15 mouse cellular contexts compared by ENCODE assay signal in the genomic region with DNA sequence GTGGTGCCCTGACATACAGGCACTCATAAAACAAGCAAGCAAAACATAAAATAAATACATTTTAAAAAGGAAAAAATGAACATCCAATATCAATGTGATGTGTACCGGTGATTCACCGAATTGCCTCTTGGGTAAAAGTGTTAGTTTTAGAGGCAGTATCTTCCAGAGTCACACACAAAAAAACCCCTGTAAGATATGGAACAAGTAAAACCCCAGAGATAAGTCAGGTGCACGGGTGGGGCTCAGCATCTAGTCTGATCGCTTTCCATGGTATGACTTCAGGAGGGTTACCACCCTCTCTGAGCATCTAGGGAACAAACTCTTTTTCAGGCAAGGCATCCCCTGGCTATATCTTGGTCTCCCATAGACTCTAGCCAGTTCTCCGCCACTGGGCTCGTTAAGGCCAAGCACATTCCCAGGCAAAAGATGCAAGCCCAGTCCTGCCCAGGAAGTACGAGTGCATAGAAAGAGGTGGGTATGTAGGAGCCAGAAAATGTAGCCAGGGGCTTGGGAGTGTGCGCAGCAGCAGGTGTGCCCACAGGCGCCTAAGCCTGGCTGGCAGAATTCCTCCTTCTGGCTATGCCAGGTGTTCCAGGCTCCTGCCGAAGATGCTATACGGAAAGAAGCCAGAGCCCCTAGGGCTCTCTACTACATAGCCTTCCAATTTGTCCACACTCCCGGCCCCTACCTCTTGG. TPM values are rescaled to one million over a fixed set of nuclear protein-coding genes. Genes with fewer than 3 reads are reported as not detected.
DNase-seq lines count a peak whose midpoint lies in the region; ATAC-seq and TF ChIP-seq lines count a peak whose summit lies in the region.
"Had no signal": no experiment of that assay in that cellular context is flagged by ENCODE, and none has a peak within 500 bp of the region (broad histone marks: within the 10 kb centered on the region; RNA-seq: fewer than 3 reads in every experiment).

No protein-coding gene starts in this region.

- TF ChIP-seq CTCF in heart, postnatal 0 days (IDR thresholded peaks at IDR 0.05; ENCODE audit: low read depth), result no peak
- TF ChIP-seq CTCF in cerebellum, adult 2 months (IDR thresholded peaks at IDR 0.05; ENCODE audit: borderline replicate concordance, insufficient read depth, low read depth, low read length), result no peak
- TF ChIP-seq CTCF in forebrain, postnatal 0 days (IDR thresholded peaks at IDR 0.05; ENCODE audit: low read depth), result no peak

- H3K9me3 ChIP-seq in heart, postnatal 0 days (replicated peaks; ENCODE audit: control insufficient read depth, low read length), result no peaks in the 10 kb centered on the region
- H3K9me3 ChIP-seq in heart, embryonic 11.5 days (replicated peaks; ENCODE audit: control insufficient read depth, low read length), result no peaks in the 10 kb centered on the region
- no peaks in the 10 kb centered on the region for H3K9me3 ChIP-seq in forebrain, postnatal 0 days (ENCODE audit: low read length)
- H3K9me3 ChIP-seq in midbrain, embryonic 14.5 days (ENCODE audit: control insufficient read depth, low read length), result no peaks in the 10 kb centered on the region
- H3K9me3 ChIP-seq: liver, embryonic 12.5 days; stomach, embryonic 15.5 days had no signal

- no peak for TF ChIP-seq POLR2A in cerebellum, adult 2 months (IDR thresholded peaks at IDR 0.05; ENCODE audit: borderline replicate concordance, insufficient read depth, low read length)

- H3K36me3 ChIP-seq in heart, postnatal 0 days (replicated peaks; ENCODE audit: control insufficient read depth, insufficient read depth, low read length), result peaks cover 43% of the 10 kb centered on the region
- peaks cover 20% of the 10 kb centered on the region for H3K36me3 ChIP-seq in heart, embryonic 11.5 days (ENCODE audit: control insufficient read depth, insufficient read depth, low read length)
- H3K36me3 ChIP-seq in forebrain, postnatal 0 days (ENCODE audit: insufficient read depth), result peaks cover 40% of the 10 kb centered on the region
- peaks cover 43% of the 10 kb centered on the region for H3K36me3 ChIP-seq in midbrain, embryonic 14.5 days (ENCODE audit: control insufficient read depth, insufficient read depth, low read length)

- H3K27ac ChIP-seq in heart, postnatal 0 days (ENCODE audit: low read depth), result peak overlapping the region; percentile 88; the same call in 1 of the 2 replicates
- no peak overlapping the region for H3K27ac ChIP-seq in heart, embryonic 11.5 days (ENCODE audit: low read depth, low read length)
- H3K27ac ChIP-seq in cerebellum, adult 2 months (ENCODE audit: insufficient read depth, low read length), result peak overlapping the region; percentile 91; the same call in 1 of the 2 replicates
- no peak overlapping the region for H3K27ac ChIP-seq in forebrain, postnatal 0 days (ENCODE audit: low read depth, low read length)
- no peak overlapping the region for H3K27ac ChIP-seq in midbrain, embryonic 14.5 days (replicated peaks; ENCODE audit: low read depth, low read length)
- H3K27ac ChIP-seq: liver, embryonic 12.5 days; stomach, embryonic 15.5 days had no signal

- 83% methylated on average over 12 of the region's 12 CpGs for WGBS in heart, postnatal 0 days
- 83% methylated on average over 12 of the region's 12 CpGs for WGBS in heart, embryonic 11.5 days (ENCODE audit: insufficient replicate concordance)
- WGBS in cerebellum, adult 2 months, result 28% methylated on average over 12 of the region's 12 CpGs
- WGBS in forebrain, postnatal 0 days, result 72% methylated on average over 12 of the region's 12 CpGs
- 89% methylated on average over 12 of the region's 12 CpGs for WGBS in midbrain, embryonic 14.5 days

- TF ChIP-seq EP300 in heart, postnatal 0 days (IDR thresholded peaks at IDR 0.05; ENCODE audit: low read depth), result no peak

- no peak for DNase-seq in heart, postnatal 0 days (ENCODE audit: low spot score)
- DNase-seq in cerebellum, adult 2 months, result peak; percentile 66 to 71
- DNase-seq in forebrain, postnatal 0 days, result peak; percentile 39
- no peak for DNase-seq in midbrain, embryonic 14.5 days
- DNase-seq in heart, adult 11 months, result no peak
- no peak for DNase-seq in spleen, adult 18-20 months
- DNase-seq: adrenal gland, postnatal 25 days; gastrocnemius, postnatal 10 days; heart, postnatal 4 days; retina, postnatal 1 day had no signal

- no peak overlapping the region for H3K9ac ChIP-seq in heart, postnatal 0 days (replicated peaks; ENCODE audit: low read depth, low read length)
- H3K9ac ChIP-seq in heart, embryonic 11.5 days (ENCODE audit: low read depth, low read length), result no peak overlapping the region
- 0 out of 2 replicates have a peak overlapping the region, but pooled peaks have one; percentile 14 for H3K9ac ChIP-seq in forebrain, postnatal 0 days
- no peak overlapping the region for H3K9ac ChIP-seq in midbrain, embryonic 14.5 days (replicated peaks; ENCODE audit: low read length)
- H3K9ac ChIP-seq: liver, embryonic 12.5 days; stomach, embryonic 15.5 days had no signal

- H3K4me3 ChIP-seq in heart, postnatal 0 days (ENCODE audit: low read depth, low read length), result no peak overlapping the region
- no peak overlapping the region for H3K4me3 ChIP-seq in heart, embryonic 11.5 days (ENCODE audit: low read depth, low read length)
- peak overlapping the region; percentile 90 for H3K4me3 ChIP-seq in cerebellum, adult 2 months (replicated peaks; ENCODE audit: insufficient read depth, low read depth, low read length)
- H3K4me3 ChIP-seq in forebrain, postnatal 0 days (ENCODE audit: low read depth, low read length), result 0 out of 2 replicates have a peak overlapping the region, but pooled peaks have one; percentile 79
- no peak overlapping the region for H3K4me3 ChIP-seq in midbrain, embryonic 14.5 days (replicated peaks; ENCODE audit: low read depth, low read length)
- H3K4me3 ChIP-seq: liver, embryonic 12.5 days; stomach, embryonic 15.5 days had no signal

- peaks cover 59% of the 10 kb centered on the region for H3K4me1 ChIP-seq in heart, postnatal 0 days (ENCODE audit: control insufficient read depth, insufficient read depth)
- peaks cover 40% of the 10 kb centered on the region for H3K4me1 ChIP-seq in heart, embryonic 11.5 days (ENCODE audit: control insufficient read depth, insufficient read depth, low read length)
- peaks cover 54% of the 10 kb centered on the region for H3K4me1 ChIP-seq in cerebellum, adult 2 months (ENCODE audit: control insufficient read depth, insufficient read depth, low read length)
- peaks cover 17% of the 10 kb centered on the region for H3K4me1 ChIP-seq in forebrain, postnatal 0 days (ENCODE audit: insufficient read depth)
- H3K4me1 ChIP-seq in midbrain, embryonic 14.5 days (ENCODE audit: control insufficient read depth, insufficient read depth, low read length), result peaks cover 32% of the 10 kb centered on the region

- no peaks in the 10 kb centered on the region for H3K27me3 ChIP-seq in heart, postnatal 0 days (ENCODE audit: control insufficient read depth, insufficient read depth, low read length)
- H3K27me3 ChIP-seq in heart, embryonic 11.5 days (ENCODE audit: control insufficient read depth, insufficient read depth, low read length), result no peaks in the 10 kb centered on the region
- no peaks in the 10 kb centered on the region for H3K27me3 ChIP-seq in cerebellum, adult 2 months (ENCODE audit: control insufficient read depth, insufficient read depth, low read length)
- no peaks in the 10 kb centered on the region for H3K27me3 ChIP-seq in forebrain, postnatal 0 days (ENCODE audit: insufficient read depth, low read length)
- H3K27me3 ChIP-seq in midbrain, embryonic 14.5 days (ENCODE audit: control insufficient read depth, insufficient read depth, low read length), result no peaks in the 10 kb centered on the region
- H3K27me3 ChIP-seq: stomach, embryonic 15.5 days had no signal

- ATAC-seq in heart, postnatal 0 days (ENCODE audit: insufficient read depth, low read depth), result no peak
- no peak for ATAC-seq in heart, embryonic 11.5 days (replicated peaks; ENCODE audit: insufficient number of reproducible peaks, low FRiP score, low TSS enrichment)
- no peak for ATAC-seq in forebrain, postnatal 0 days
- ATAC-seq in midbrain, embryonic 14.5 days (ENCODE audit: low FRiP score, low TSS enrichment), result no peak
- no peak for ATAC-seq in megakaryocyte-erythroid progenitor cell, adult 5-6 weeks (replicated peaks; ENCODE audit: low FRiP score, low TSS enrichment, poor library complexity, severe bottlenecking)
- ATAC-seq: liver, embryonic 12.5 days had no signal

- H3K4me2 ChIP-seq in heart, postnatal 0 days (ENCODE audit: low read depth, low read length), result peak overlapping the region; percentile 90; the same call in 1 of the 2 replicates
- H3K4me2 ChIP-seq in heart, embryonic 11.5 days, result no peak overlapping the region
- H3K4me2 ChIP-seq in forebrain, postnatal 0 days (ENCODE audit: low read depth), result peak overlapping the region; percentile 85
- peak overlapping the region; percentile 62; the same call in 1 of the 2 replicates for H3K4me2 ChIP-seq in midbrain, embryonic 14.5 days (ENCODE audit: low read length)
- H3K4me2 ChIP-seq: liver, embryonic 12.5 days had no signal

RNA-seq across cellular contexts. Expression of a gene that starts 15.9 kb away (rescaled TPM):
- 96.0 and 138 TPM in 2 replicates for total RNA-seq in heart, postnatal 0 days (2014; rRNA removed; ENCODE audit: low replicate concordance)
- 25.8 and 28.0 TPM in 2 replicates for polyA plus RNA-seq in heart, postnatal 0 days (2015; fragmentation: Nextera tagmentation; extraction: Ambion mirVana)
- polyA plus RNA-seq in heart, embryonic 11.5 days (2014; fragmentation: Nextera tagmentation; extraction: Ambion mirVana), result 23.6 and 24.2 TPM in 2 replicates
- polyA plus RNA-seq in cerebellum, adult 2 months (2012; rRNA removed), result 193 and 194 TPM in 2 replicates
- 106 and 129 TPM in 2 replicates for total RNA-seq in forebrain, postnatal 0 days (2014; rRNA removed)
- polyA plus RNA-seq in forebrain, postnatal 0 days (2015; fragmentation: Nextera tagmentation; extraction: Ambion mirVana), result 28.2 and 34.3 TPM in 2 replicates
- polyA plus RNA-seq in midbrain, embryonic 14.5 days (2014; fragmentation: Nextera tagmentation; extraction: Ambion mirVana), result 46.7 and 51.1 TPM in 2 replicates
- 3.7 and 5.3 TPM in 2 replicates for total RNA-seq in megakaryocyte-erythroid progenitor cell, adult 5-6 weeks (2014; fragmentation: Nextera tagmentation)
- 1.6 and 14.1 TPM in 2 replicates for total RNA-seq in megakaryocyte-erythroid progenitor cell, adult 5-6 weeks (2017)

RNA-seq across cellular contexts. Expression of a gene that starts 46.1 kb away (rescaled TPM):
- not detected in 2 replicates for total RNA-seq in heart, postnatal 0 days (2014; rRNA removed; ENCODE audit: low replicate concordance)
- polyA plus RNA-seq in heart, postnatal 0 days (2015; fragmentation: Nextera tagmentation; extraction: Ambion mirVana), result not detected in 2 replicates
- polyA plus RNA-seq in heart, embryonic 11.5 days (2014; fragmentation: Nextera tagmentation; extraction: Ambion mirVana), result not detected in 2 replicates
- polyA plus RNA-seq in cerebellum, adult 2 months (2012; rRNA removed), result not detected in 2 replicates
- not detected in 2 replicates for total RNA-seq in forebrain, postnatal 0 days (2014; rRNA removed)
- polyA plus RNA-seq in forebrain, postnatal 0 days (2015; fragmentation: Nextera tagmentation; extraction: Ambion mirVana), result not detected in 2 replicates
- polyA plus RNA-seq in midbrain, embryonic 14.5 days (2014; fragmentation: Nextera tagmentation; extraction: Ambion mirVana), result not detected in 2 replicates
- not detected in 2 replicates for total RNA-seq in megakaryocyte-erythroid progenitor cell, adult 5-6 weeks (2014; fragmentation: Nextera tagmentation)
- not detected in 2 replicates for total RNA-seq in megakaryocyte-erythroid progenitor cell, adult 5-6 weeks (2017)
- total RNA-seq: adrenal gland, postnatal 25 days; gastrocnemius, postnatal 10 days; heart, postnatal 4 days had no signal
- polyA plus RNA-seq: C2C12; liver, embryonic 12.5 days had no signal

RNA-seq across cellular contexts. Expression of a gene that starts 48.6 kb away (rescaled TPM):
- 71.6 and 80.1 TPM in 2 replicates for total RNA-seq in heart, postnatal 0 days (2014; rRNA removed; ENCODE audit: low replicate concordance)
- 69.5 and 78.3 TPM in 2 replicates for polyA plus RNA-seq in heart, postnatal 0 days (2015; fragmentation: Nextera tagmentation; extraction: Ambion mirVana)
- 139 and 168 TPM in 2 replicates for polyA plus RNA-seq in heart, embryonic 11.5 days (2014; fragmentation: Nextera tagmentation; extraction: Ambion mirVana)
- 61.6 and 61.8 TPM in 2 replicates for polyA plus RNA-seq in cerebellum, adult 2 months (2012; rRNA removed)
- 107 and 113 TPM in 2 replicates for total RNA-seq in forebrain, postnatal 0 days (2014; rRNA removed)
- 86.0 and 105 TPM in 2 replicates for polyA plus RNA-seq in forebrain, postnatal 0 days (2015; fragmentation: Nextera tagmentation; extraction: Ambion mirVana)
- polyA plus RNA-seq in midbrain, embryonic 14.5 days (2014; fragmentation: Nextera tagmentation; extraction: Ambion mirVana), result 99.8 and 160 TPM in 2 replicates
- 111 and 119 TPM in 2 replicates for total RNA-seq in megakaryocyte-erythroid progenitor cell, adult 5-6 weeks (2014; fragmentation: Nextera tagmentation)
- total RNA-seq in megakaryocyte-erythroid progenitor cell, adult 5-6 weeks (2017), result 177 and 182 TPM in 2 replicates

RNA-seq across cellular contexts. Expression of a gene that starts 48.6 kb away (rescaled TPM):
- total RNA-seq in heart, postnatal 0 days (2014; rRNA removed; ENCODE audit: low replicate concordance), result 10.0 and 41.0 TPM in 2 replicates
- polyA plus RNA-seq in heart, postnatal 0 days (2015; fragmentation: Nextera tagmentation; extraction: Ambion mirVana), result 49.5 and 60.6 TPM in 2 replicates
- 71.4 and 72.5 TPM in 2 replicates for polyA plus RNA-seq in heart, embryonic 11.5 days (2014; fragmentation: Nextera tagmentation; extraction: Ambion mirVana)
- 106 and 110 TPM in 2 replicates for polyA plus RNA-seq in cerebellum, adult 2 months (2012; rRNA removed)
- total RNA-seq in forebrain, postnatal 0 days (2014; rRNA removed), result 67.0 and 72.4 TPM in 2 replicates
- 158 and 166 TPM in 2 replicates for polyA plus RNA-seq in forebrain, postnatal 0 days (2015; fragmentation: Nextera tagmentation; extraction: Ambion mirVana)
- 187 and 211 TPM in 2 replicates for polyA plus RNA-seq in midbrain, embryonic 14.5 days (2014; fragmentation: Nextera tagmentation; extraction: Ambion mirVana)
- total RNA-seq in megakaryocyte-erythroid progenitor cell, adult 5-6 weeks (2014; fragmentation: Nextera tagmentation), result 27.7 and 31.3 TPM in 2 replicates
- 24.1 and 28.7 TPM in 2 replicates for total RNA-seq in megakaryocyte-erythroid progenitor cell, adult 5-6 weeks (2017)

Comparison
In these comparisons a context has a peak if more than half of its experiments do, and no peak if none do; other contexts are left out.
1. H3K27ac ChIP-seq: peak in heart, postnatal 0 days (single experiment) and cerebellum, adult 2 months (single experiment); none in heart, embryonic 11.5 days (single experiment), forebrain, postnatal 0 days (single experiment) and midbrain, embryonic 14.5 days (single experiment).
2. DNase-seq: peak in cerebellum, adult 2 months (2 of 2) and forebrain, postnatal 0 days (single experiment); none in heart, postnatal 0 days (single experiment), midbrain, embryonic 14.5 days (single experiment), heart, adult 11 months (single experiment) and spleen, adult 18-20 months (0 of 2).
3. H3K4me3 ChIP-seq: peak in cerebellum, adult 2 months (single experiment) and forebrain, postnatal 0 days (single experiment); none in heart, postnatal 0 days (single experiment), heart, embryonic 11.5 days (single experiment) and midbrain, embryonic 14.5 days (single experiment).